Mouse (Mus musculus) cerebellum, adult 2 months (tissue): Measurements from ENCODE around the gene Zfp189. TPM values are rescaled to one million over a fixed set of nuclear protein-coding genes. Genes with fewer than 3 reads are reported as not detected.
A peak's percentile ranks its signal among the peaks of the same experiment; 100 is the strongest.
"Not testable (repeated sequence)": the region's sequence is repeated elsewhere in the genome, so short reads cannot be mapped to it uniquely, and the experiment has no call there.

ENCODE experiments used
- DNase-seq, 2 experiments: peaks; one replicate each; pipeline ENCODE4 v3.0.0; 2021
- H3K27ac ChIP-seq: fragments of 200-500 bp; 2 replicates; pipeline ENCODE4 v1.5.1; 2012; ENCODE audit warnings: low read length, control low read depth, inconsistent platforms; ENCODE audit not compliant: insufficient read depth
- H3K27me3 ChIP-seq: fragments of 200-500 bp; 2 replicates; pipeline ENCODE4 v1.6.1; 2012; ENCODE audit warnings: inconsistent platforms, mild to moderate bottlenecking, low read length, moderate library complexity; ENCODE audit not compliant: control insufficient read depth, insufficient read depth
- H3K4me1 ChIP-seq: fragments of 200-500 bp; 2 replicates; pipeline ENCODE4 v1.6.1; 2011; ENCODE audit warnings: low read length; ENCODE audit not compliant: control insufficient read depth, insufficient read depth
- H3K4me3 ChIP-seq: fragments of 200-500 bp; replicated peaks from 2 replicates; pipeline ENCODE3; 2011; ENCODE audit warnings: mild to moderate bottlenecking, low read depth, low read length, control low read depth; ENCODE audit not compliant: insufficient read depth
- CTCF ChIP-seq: fragments of 200-500 bp; IDR thresholded peaks from 2 replicates; pipeline ENCODE4 v1.5.1; 2011; ENCODE audit warnings: low read depth, mild to moderate bottlenecking, control low read depth, low read length, moderate library complexity, borderline replicate concordance; ENCODE audit not compliant: insufficient read depth
- POLR2A ChIP-seq: fragments of 200-500 bp; IDR thresholded peaks from 2 replicates; pipeline ENCODE4 v1.6.1; 2011; ENCODE audit warnings: low read length, control low read depth, borderline replicate concordance; ENCODE audit not compliant: insufficient read depth
- WGBS: fragments of 180-500 bp; shearing (Covaris S2); methylation state at CpG from one replicate; pipeline ENCODE4 v1.1.7; 2018; 5-methylcytosine and 5-hydroxymethylcytosine counted together
- polyA plus RNA-seq: library from polyadenylated mRNA; depleted of rRNA; stranded (reverse); fragments of >200 nt; gene quantifications from 2 replicates; pipeline ENCODE4 v1.2.3, GENCODE M21; 2012; rRNA removed

The Zfp189 gene
- polyA plus RNA-seq = 4.6 and 5.0 TPM in 2 replicates

DNA sequence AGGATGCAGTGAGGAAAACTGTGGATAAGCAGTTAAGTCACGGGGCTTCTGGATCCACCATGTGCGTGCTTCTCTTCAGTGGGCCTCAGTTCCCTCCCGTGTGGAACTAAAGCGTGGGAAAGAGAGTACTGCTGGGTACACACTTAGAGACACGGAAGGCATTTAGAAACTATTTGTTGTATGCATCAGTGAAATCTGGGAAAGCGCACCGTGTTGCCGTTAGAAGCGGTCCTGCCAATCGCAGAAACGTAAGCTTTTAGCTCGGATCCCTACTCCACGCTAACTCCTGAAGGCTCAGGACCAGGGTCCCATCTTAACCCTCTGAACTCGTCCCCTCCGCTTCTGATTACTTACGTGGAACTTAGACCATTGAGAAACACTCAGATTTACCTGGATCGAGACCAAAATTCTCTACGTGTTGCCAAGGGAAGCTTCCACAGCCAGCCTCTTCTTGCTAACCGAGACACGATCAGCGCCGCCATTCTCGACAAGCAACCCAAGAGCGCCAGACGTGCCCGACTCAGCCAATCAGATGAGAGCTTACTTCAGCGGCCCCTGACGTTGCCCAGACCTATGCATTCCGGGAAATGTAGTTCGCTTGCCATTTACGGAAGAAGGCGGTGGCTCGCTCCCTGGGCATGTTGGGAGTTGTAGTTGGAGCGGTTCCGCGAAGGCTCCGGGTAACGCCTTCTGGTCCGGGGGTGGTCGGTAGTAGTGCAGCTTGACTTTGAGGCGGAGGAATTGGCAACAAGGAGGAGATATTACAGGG is at the start of gene Zfp189, which contains the start of gene Mrpl50:
Gene Zfp189 (plus strand): TSS at position 605 of the 769 bp plus-strand sequence.
Gene Mrpl50 (minus strand): TSS at position 522 of the 769 bp plus-strand sequence.
- Histone ChIP-seq H3K4me3 (peak within 1 kb of the TSS; percentile 80), H3K4me1 (peaks cover 3% of the 10 kb centered on the region), H3K27me3 (no peaks in the 10 kb centered on the region), H3K27ac (peak within 1 kb of the TSS; percentile 9; the same call in 1 of the 2 replicates)
- under 1% methylated on average over 41 of the region's 41 CpGs for WGBS
- TF ChIP-seq POLR2A (peak; percentile 86; the same call in 1 of the 2 replicates), CTCF (no peak)
- DNase-seq = peak; percentile 92 to 97

DNA sequence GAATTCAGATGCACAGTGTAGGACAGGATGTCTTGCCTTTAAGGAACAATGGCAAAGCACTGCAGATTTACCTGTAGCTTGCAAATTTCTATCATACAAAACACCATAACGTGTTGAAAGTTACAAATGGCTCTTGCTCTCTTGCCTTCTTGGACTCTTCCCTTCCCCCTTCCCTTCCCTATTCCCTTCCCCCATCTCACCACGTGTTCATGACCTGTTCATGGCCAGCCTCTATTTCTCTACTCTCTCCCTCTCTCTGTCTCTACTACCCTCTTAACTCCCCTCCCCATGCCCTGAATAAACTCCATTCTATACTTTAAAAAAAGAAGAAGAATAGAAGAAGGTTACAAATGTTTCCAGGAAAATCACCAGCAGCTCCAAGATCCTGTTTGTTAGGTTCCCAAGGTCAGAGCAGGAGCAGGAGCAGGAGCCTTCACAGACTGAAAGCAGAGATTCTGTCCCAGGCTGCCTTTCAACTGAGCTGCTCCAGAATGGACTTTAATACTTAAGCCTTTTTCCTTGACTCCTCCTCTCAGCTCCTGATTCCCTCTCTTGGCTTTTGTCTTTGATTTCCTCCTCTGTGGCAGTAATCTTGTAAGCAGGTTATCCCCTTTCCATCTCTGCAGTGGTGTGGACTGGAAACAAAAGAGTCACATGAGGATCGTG is 47.4 kb upstream of the Zfp189 start, which contains the start of gene Acnat1:
Gene Acnat1 (minus strand): TSS at position 478 of the 666 bp plus-strand sequence.
- WGBS = 56% methylated on average over 3 of the region's 3 CpGs
- H3K4me1 ChIP-seq = no peaks in the 10 kb centered on the region
- TF ChIP-seq POLR2A = no peak
- TF ChIP-seq CTCF = no peak

GRCm38 (mm10) chr4:49474583-49474982 is 46.4 kb upstream of the Zfp189 start:
- Histone ChIP-seq H3K27ac (no peak overlapping the region), H3K4me3 (no peak overlapping the region), H3K4me1 (no peaks in the 10 kb centered on the region), H3K27me3 (no peaks in the 10 kb centered on the region)
- TF ChIP-seq CTCF = no peak
- TF ChIP-seq POLR2A = no peak
- no peak for DNase-seq

More for the DNA sequence above, 47.4 kb upstream of the Zfp189 start, which contains the start of gene Acnat1:
- no peak for DNase-seq
- Histone ChIP-seq H3K4me3 (no peak within 1 kb of the TSS), H3K27ac (no peak within 1 kb of the TSS), H3K27me3 (no peaks in the 10 kb centered on the region)

DNA sequence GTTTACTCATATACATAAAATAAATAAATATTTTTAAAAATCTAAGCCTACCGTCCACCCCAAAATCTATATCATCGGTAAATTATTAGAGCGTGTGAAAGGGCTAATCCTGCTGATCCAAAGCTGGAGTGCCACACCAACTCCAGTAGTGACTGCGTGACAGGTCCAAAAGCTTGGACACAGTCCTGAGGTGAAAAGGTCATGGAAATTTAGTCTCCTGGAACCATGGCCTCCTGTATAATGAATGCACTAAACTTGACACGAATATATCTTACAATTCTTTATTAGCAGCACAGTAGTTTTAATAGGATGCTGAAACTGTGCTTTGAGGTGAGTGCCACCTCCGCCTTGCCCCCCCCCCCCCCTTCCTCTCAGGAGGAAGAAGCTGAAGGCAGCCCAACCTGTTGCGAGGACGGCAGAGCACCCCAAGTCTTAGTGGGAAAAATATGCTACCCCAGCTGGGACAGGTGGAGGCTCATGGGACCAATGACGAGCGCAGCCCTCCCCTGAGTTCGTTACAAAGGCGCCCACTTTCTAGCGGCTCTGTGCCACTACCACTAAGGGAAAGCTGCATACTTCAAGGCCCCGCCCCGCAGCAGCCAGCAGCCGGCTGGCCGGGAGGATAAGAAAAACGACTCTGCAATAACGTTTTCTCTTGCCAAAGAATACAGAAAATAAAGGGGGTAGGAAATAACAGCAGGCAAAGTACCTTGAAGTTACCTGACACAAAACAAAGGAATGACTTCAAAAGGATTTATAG is 42.7 kb upstream of the Zfp189 start:
- H3K4me3 ChIP-seq = no peak overlapping the region
- DNase-seq = no peak
- no peak for TF ChIP-seq POLR2A
- TF ChIP-seq CTCF = no peak
- no peak overlapping the region for H3K27ac ChIP-seq
- H3K4me1 ChIP-seq = no peaks in the 10 kb centered on the region
- WGBS = 21% methylated on average over 19 of the region's 19 CpGs
- H3K27me3 ChIP-seq = no peaks in the 10 kb centered on the region

DNA sequence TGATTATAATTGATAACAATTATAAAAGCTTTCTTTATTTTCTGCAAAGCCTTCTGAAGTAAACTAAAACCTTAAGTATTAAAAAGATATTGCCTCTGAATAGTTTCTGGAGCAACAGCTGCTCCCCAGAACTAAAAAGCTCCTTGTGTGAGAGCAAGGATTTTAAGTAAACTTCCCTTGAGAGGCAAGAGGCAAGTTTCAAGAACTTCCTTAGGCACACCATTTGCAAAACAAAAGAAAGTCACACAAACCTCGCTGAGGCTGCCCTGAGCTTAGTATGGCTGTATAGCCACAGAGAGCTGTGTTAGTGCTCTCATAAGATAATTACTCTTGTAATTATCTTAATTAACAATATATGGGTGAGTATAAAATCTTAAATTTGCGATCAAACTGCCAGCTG is 41.9 kb upstream of the Zfp189 start:
- not testable (repeated sequence) for H3K27ac ChIP-seq, H3K4me3 ChIP-seq, H3K4me1 ChIP-seq, H3K27me3 ChIP-seq, DNase-seq
- 58% methylated on average over 2 of the region's 2 CpGs for WGBS

DNA sequence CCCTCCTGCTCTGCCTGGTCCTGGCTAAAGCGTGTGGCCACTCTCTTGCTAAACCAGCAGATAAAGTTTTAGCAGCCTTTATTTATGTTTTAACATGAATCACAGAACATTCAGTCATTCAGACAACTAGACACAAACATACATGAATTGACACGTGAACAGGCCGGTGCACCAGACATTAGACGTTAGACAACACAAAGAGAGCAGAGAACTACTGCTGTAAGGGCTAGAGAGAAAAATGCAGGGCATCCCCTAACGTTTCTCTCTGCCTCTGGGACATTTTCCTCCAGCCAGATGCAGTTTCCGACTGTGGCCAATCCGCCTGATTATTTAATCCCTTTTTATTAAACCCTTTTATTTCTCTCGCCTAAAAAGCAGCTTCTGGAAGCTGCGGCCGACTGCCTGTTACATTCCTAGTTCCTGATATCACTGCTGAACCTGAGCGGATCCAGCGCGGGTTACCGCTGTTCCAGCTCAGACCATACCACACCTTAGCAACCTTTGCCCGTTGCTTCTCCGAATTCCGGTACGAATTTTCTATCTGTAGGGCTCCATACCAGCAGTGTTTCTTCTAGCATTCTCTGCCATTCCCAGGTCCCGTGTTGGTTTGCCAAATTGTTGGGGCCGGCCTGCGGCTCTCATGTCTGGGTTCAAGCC is 40.7 kb upstream of the Zfp189 start:
- H3K27ac ChIP-seq = no peak overlapping the region
- WGBS = 43% methylated on average over 21 of the region's 21 CpGs

DNA sequence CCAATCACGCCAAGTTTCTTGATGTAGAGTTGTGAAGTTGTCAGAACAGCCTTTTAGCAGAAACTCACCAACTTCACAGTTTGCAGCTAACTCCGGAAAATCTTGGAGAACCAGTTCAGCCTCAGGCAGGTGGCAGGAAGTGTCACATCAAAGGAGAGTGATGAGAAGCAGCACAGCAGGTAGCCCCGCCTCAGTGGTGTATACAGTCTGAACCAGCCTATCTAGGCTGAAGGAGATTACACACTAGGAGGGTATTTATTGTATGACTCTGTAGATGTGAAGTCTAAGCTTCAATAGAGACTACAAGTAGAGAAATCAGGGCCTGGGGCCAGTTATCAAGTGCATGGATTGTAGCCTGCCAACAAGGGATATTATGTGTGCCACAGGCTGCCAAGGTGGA is 40.1 kb upstream of the Zfp189 start:
- Histone ChIP-seq H3K27ac (no peak overlapping the region), H3K27me3 (no peaks in the 10 kb centered on the region), H3K4me1 (no peaks in the 10 kb centered on the region), H3K4me3 (no peak overlapping the region)
- WGBS = 77% methylated on average over 3 of the region's 3 CpGs
- no peak for DNase-seq
- no peak for TF ChIP-seq POLR2A
- no peak for TF ChIP-seq CTCF

More for the DNA sequence above, 40.7 kb upstream of the Zfp189 start:
- TF ChIP-seq POLR2A = no peak
- no peak for TF ChIP-seq CTCF
- H3K4me3 ChIP-seq = no peak overlapping the region
- DNase-seq = no peak
- H3K27me3 ChIP-seq = no peaks in the 10 kb centered on the region
- no peaks in the 10 kb centered on the region for H3K4me1 ChIP-seq
